Mouse (Mus musculus): Measurements from ENCODE around the gene Polr1c. TPM values are rescaled to one million over a fixed set of nuclear protein-coding genes. Genes with fewer than 3 reads are reported as not detected.

Gene Polr1c
- total and polyA plus RNA-seq, 2 experiments, result 25.2 to 34.4 TPM

DNA sequence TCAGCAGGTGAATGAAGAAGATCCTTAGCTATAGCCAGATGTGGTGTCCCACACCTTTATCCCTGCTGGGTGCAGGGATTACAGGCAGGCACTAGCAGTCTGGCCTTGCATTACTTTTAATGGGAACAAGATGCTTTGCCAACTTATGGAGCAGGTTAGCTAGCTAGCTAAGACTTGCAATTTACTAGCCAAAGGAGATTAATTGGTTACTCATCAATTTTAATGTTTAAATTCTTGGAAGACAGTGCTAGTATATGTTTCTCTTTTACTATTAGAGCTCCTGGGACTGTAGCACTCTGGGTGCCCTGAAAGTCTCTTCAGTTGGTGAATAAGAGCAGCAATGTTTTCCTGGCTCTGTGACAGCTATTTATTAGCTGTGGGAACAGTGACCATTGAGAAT lies 41.2 kb downstream of the Polr1c start:
- Histone ChIP-seq H3K9ac (ENCODE audit: low read depth, low read length) (no peak overlapping the region), H3K4me1 (ENCODE audit: control insufficient read depth, insufficient read depth, low read length) (peaks cover 6% of the 10 kb centered on the region), H3K27me3 (ENCODE audit: control insufficient read depth, insufficient read depth, low read length) (no peaks in the 10 kb centered on the region), H3K36me3 (ENCODE audit: control insufficient read depth, insufficient read depth, low read length) (peaks cover 46% of the 10 kb centered on the region), H3K27ac (replicated peaks; ENCODE audit: insufficient read depth, low read depth, low read length) (no peak overlapping the region), H3K79me2 (ENCODE audit: control insufficient read depth, insufficient read depth, low read length) (peaks cover 11% of the 10 kb centered on the region; the same call in 1 of the 2 replicates), H3K4me3 (ENCODE audit: insufficient read depth, low read depth, low read length) (no peak overlapping the region)
- DNase-seq (ENCODE audit: extremely low read depth, low read depth, low spot score), result no peak
- no peak for TF ChIP-seq POLR2A (IDR thresholded peaks at IDR 0.05; ENCODE audit: extremely low read depth, insufficient read depth, low read length)
- TF ChIP-seq CTCF (IDR thresholded peaks at IDR 0.05; ENCODE audit: low read depth, low read length), result no peak

- Histone ChIP-seq H3K27ac (replicated peaks; ENCODE audit: insufficient read depth, low read depth, low read length) (peak overlapping the region; percentile 45), H3K79me2 (ENCODE audit: control insufficient read depth, insufficient read depth, low read length) (peaks cover 16% of the 10 kb centered on the region; the same call in 1 of the 2 replicates), H3K36me3 (ENCODE audit: control insufficient read depth, insufficient read depth, low read length) (peaks cover 24% of the 10 kb centered on the region), H3K4me1 (ENCODE audit: control insufficient read depth, insufficient read depth, low read length) (peaks cover 6% of the 10 kb centered on the region), H3K4me3 (ENCODE audit: insufficient read depth, low read depth, low read length) (peak overlapping the region; percentile 94), H3K9ac (ENCODE audit: low read depth, low read length) (peak overlapping the region; percentile 89), H3K27me3 (ENCODE audit: control insufficient read depth, insufficient read depth, low read length) (no peaks in the 10 kb centered on the region)
- TF ChIP-seq POLR2A (IDR thresholded peaks at IDR 0.05; ENCODE audit: extremely low read depth, insufficient read depth, low read length) (no peak), CTCF (IDR thresholded peaks at IDR 0.05; ENCODE audit: low read depth, low read length) (no peak)
- DNase-seq (ENCODE audit: extremely low read depth, low read depth, low spot score), result peak; percentile 13
- WGBS, result 0% methylated on average over 20 of the region's 20 CpGs
Measured at GRCm38 (mm10) chr17:46203078-46203477, 44.8 kb downstream of the Polr1c start.

- Histone ChIP-seq H3K79me2 (ENCODE audit: control insufficient read depth, insufficient read depth, low read length) (peaks cover 16% of the 10 kb centered on the region; the same call in 1 of the 2 replicates), H3K36me3 (ENCODE audit: control insufficient read depth, insufficient read depth, low read length) (peaks cover 24% of the 10 kb centered on the region), H3K4me3 (ENCODE audit: insufficient read depth, low read depth, low read length) (peak within 1 kb of the TSS; percentile 94), H3K27me3 (ENCODE audit: control insufficient read depth, insufficient read depth, low read length) (no peaks in the 10 kb centered on the region), H3K27ac (replicated peaks; ENCODE audit: insufficient read depth, low read depth, low read length) (peak within 1 kb of the TSS; percentile 45), H3K4me1 (ENCODE audit: control insufficient read depth, insufficient read depth, low read length) (peaks cover 6% of the 10 kb centered on the region), H3K9ac (ENCODE audit: low read depth, low read length) (peak within 1 kb of the TSS; percentile 89)
- 0 out of 2 replicates have a peak, but pooled peaks have one; percentile 33 for TF ChIP-seq POLR2A (IDR thresholded peaks at IDR 0.05; ENCODE audit: extremely low read depth, insufficient read depth, low read length)
- 0 out of 2 replicates have a peak, but pooled peaks have one; percentile 3 for TF ChIP-seq CTCF (IDR thresholded peaks at IDR 0.05; ENCODE audit: low read depth, low read length)
- under 1% methylated on average over 66 of the region's 66 CpGs for WGBS
- DNase-seq (ENCODE audit: extremely low read depth, low read depth, low spot score), result peak; percentile 74
Measured at GRCm38 (mm10) chr17:46202421-46203071, 45.3 kb downstream of the Polr1c start, which contains the start of the genes Polh and Xpo5. Gene Polh, minus strand, starts transcription at chr17:46202645. Gene Xpo5, plus strand, starts transcription at chr17:46202782.

GRCm38 (mm10) chr17:46201151-46201550 lies 46.7 kb downstream of the Polr1c start:
- Histone ChIP-seq H3K9ac (ENCODE audit: low read depth, low read length) (no peak overlapping the region), H3K79me2 (ENCODE audit: control insufficient read depth, insufficient read depth, low read length) (peaks cover 16% of the 10 kb centered on the region; the same call in 1 of the 2 replicates), H3K27ac (replicated peaks; ENCODE audit: insufficient read depth, low read depth, low read length) (no peak overlapping the region), H3K4me1 (ENCODE audit: control insufficient read depth, insufficient read depth, low read length) (peaks cover 6% of the 10 kb centered on the region), H3K27me3 (ENCODE audit: control insufficient read depth, insufficient read depth, low read length) (no peaks in the 10 kb centered on the region), H3K4me3 (ENCODE audit: insufficient read depth, low read depth, low read length) (no peak overlapping the region), H3K36me3 (ENCODE audit: control insufficient read depth, insufficient read depth, low read length) (peaks cover 15% of the 10 kb centered on the region)
- WGBS, result 70% methylated on average over 6 of the region's 6 CpGs
- no peak for TF ChIP-seq POLR2A (IDR thresholded peaks at IDR 0.05; ENCODE audit: extremely low read depth, insufficient read depth, low read length)
- no peak for DNase-seq (ENCODE audit: extremely low read depth, low read depth, low spot score)

Other genes starting within 250 kb of the Polr1c start
- 120 TPM in 2 replicates for gene Vegfa, start 215.7 kb downstream of the Polr1c start, total RNA-seq (2014; rRNA removed)
- 188 and 288 TPM in 2 replicates for gene Vegfa, start 215.7 kb downstream of the Polr1c start, polyA plus RNA-seq (2012; rRNA removed)
- gene Mrps18a, start 137.1 kb downstream of the Polr1c start, total RNA-seq (2014; rRNA removed), result 33.3 and 38.3 TPM in 2 replicates
- 44.6 and 54.8 TPM in 2 replicates for gene Mrps18a, start 137.1 kb downstream of the Polr1c start, polyA plus RNA-seq (2012; rRNA removed)
- gene Rsph9, start 103.8 kb downstream of the Polr1c start, total RNA-seq (2014; rRNA removed), result 0.83 and 1.3 TPM in 2 replicates
- 0.85 and 0.93 TPM in 2 replicates for gene Rsph9, start 103.8 kb downstream of the Polr1c start, polyA plus RNA-seq (2012; rRNA removed)
- gene Mad2l1bp, start 94.5 kb downstream of the Polr1c start, total RNA-seq (2014; rRNA removed), result 3.7 and 5.5 TPM in 2 replicates
- gene Mad2l1bp, start 94.5 kb downstream of the Polr1c start, polyA plus RNA-seq (2012; rRNA removed), result 9.9 and 12.9 TPM in 2 replicates
- gene Gtpbp2, start 87.0 kb downstream of the Polr1c start, total RNA-seq (2014; rRNA removed), result 25.3 and 26.4 TPM in 2 replicates
- 35.8 and 63.0 TPM in 2 replicates for gene Gtpbp2, start 87.0 kb downstream of the Polr1c start, polyA plus RNA-seq (2012; rRNA removed)
- gene Polh, start 45.4 kb downstream of the Polr1c start, total RNA-seq (2014; rRNA removed), result 4.3 and 5.3 TPM in 2 replicates
- gene Polh, start 45.4 kb downstream of the Polr1c start, polyA plus RNA-seq (2012; rRNA removed), result 2.1 and 2.4 TPM in 2 replicates
- gene Xpo5, start 45.3 kb downstream of the Polr1c start, total RNA-seq (2014; rRNA removed), result 9.9 and 11.3 TPM in 2 replicates
- gene Xpo5, start 45.3 kb downstream of the Polr1c start, polyA plus RNA-seq (2012; rRNA removed), result 7.4 and 10.8 TPM in 2 replicates
- 24.6 and 25.5 TPM in 2 replicates for gene Yipf3, start within 50 bp of the Polr1c start, total RNA-seq (2014; rRNA removed)
- gene Yipf3, start within 50 bp of the Polr1c start, polyA plus RNA-seq (2012; rRNA removed), result 229 and 271 TPM in 2 replicates
- gene Lrrc73, start 5.5 kb upstream of the Polr1c start, total RNA-seq (2014; rRNA removed), result not detected in 2 replicates
- gene Lrrc73, start 5.5 kb upstream of the Polr1c start, polyA plus RNA-seq (2012; rRNA removed), result 0.09 and 0.16 TPM in 2 replicates
- 2.5 and 3.7 TPM in 2 replicates for gene Tjap1, start 35.0 kb upstream of the Polr1c start, total RNA-seq (2014; rRNA removed)
- 8.2 and 13.2 TPM in 2 replicates for gene Tjap1, start 35.0 kb upstream of the Polr1c start, polyA plus RNA-seq (2012; rRNA removed)
- not detected in 2 replicates for gene Dlk2, start 49.4 kb upstream of the Polr1c start, total RNA-seq (2014; rRNA removed)
- not detected in 2 replicates for gene Dlk2, start 49.4 kb upstream of the Polr1c start, polyA plus RNA-seq (2012; rRNA removed)
- gene Abcc10, start 80.3 kb upstream of the Polr1c start, total RNA-seq (2014; rRNA removed), result 2.1 and 3.6 TPM in 2 replicates
- 10.3 and 17.3 TPM in 2 replicates for gene Abcc10, start 80.3 kb upstream of the Polr1c start, polyA plus RNA-seq (2012; rRNA removed)
- gene Zfp318, start 135.7 kb upstream of the Polr1c start, total RNA-seq (2014; rRNA removed), result 6.0 and 6.9 TPM in 2 replicates
- 6.0 and 8.3 TPM in 2 replicates for gene Zfp318, start 135.7 kb upstream of the Polr1c start, polyA plus RNA-seq (2012; rRNA removed)
- gene Crip3, start 180.9 kb upstream of the Polr1c start, total RNA-seq (2014; rRNA removed), result not detected in 2 replicates
- 0.70 and 1.4 TPM in 2 replicates for gene Crip3, start 180.9 kb upstream of the Polr1c start, polyA plus RNA-seq (2012; rRNA removed)
- gene Slc22a7, start 190.4 kb upstream of the Polr1c start, total RNA-seq (2014; rRNA removed), result 10.3 and 27.9 TPM in 2 replicates
- gene Slc22a7, start 190.4 kb upstream of the Polr1c start, polyA plus RNA-seq (2012; rRNA removed), result 46.8 and 47.9 TPM in 2 replicates
- gene Ttbk1, start 239.6 kb upstream of the Polr1c start, total RNA-seq (2014; rRNA removed), result 0.07 and 0.18 TPM in 2 replicates
- 0.15 and 0.22 TPM in 2 replicates for gene Ttbk1, start 239.6 kb upstream of the Polr1c start, polyA plus RNA-seq (2012; rRNA removed)
- 6.6 and 9.0 TPM in 2 replicates for gene Dnph1, start 248.7 kb upstream of the Polr1c start, total RNA-seq (2014; rRNA removed)
- 13.1 and 13.3 TPM in 2 replicates for gene Dnph1, start 248.7 kb upstream of the Polr1c start, polyA plus RNA-seq (2012; rRNA removed)

All from liver, adult 2 months (tissue).